Mouse (Mus musculus) hindbrain, embryonic 12.5 days (tissue): ENCODE results near the gene Zbtb48. TPM values are rescaled to one million over a fixed set of nuclear protein-coding genes. Genes with fewer than 3 reads are reported as not detected.
A peak's percentile ranks its signal among the peaks of the same experiment; 100 is the strongest.

Experiments used
- ATAC-seq: fragments of 200-750 bp; cut with Nextera tagmentation; 2 replicates; pipeline ENCODE4 v1.8.0; 2017; ENCODE audit warnings: moderate TSS enrichment; ENCODE audit not compliant: low FRiP score
- H3K27ac ChIP-seq: fragments of 300-500 bp; sonication (generic); 2 replicates; pipeline ENCODE4 v1.5.1; 2016; ENCODE audit warnings: mild to moderate bottlenecking
- H3K27me3 ChIP-seq: fragments of 300-500 bp; sonication (generic); 2 replicates; pipeline ENCODE4 v1.6.1; 2016; ENCODE audit warnings: mild to moderate bottlenecking
- H3K36me3 ChIP-seq: fragments of 300-500 bp; sonication (generic); 2 replicates; pipeline ENCODE4 v1.6.1; 2016; ENCODE audit warnings: mild to moderate bottlenecking
- H3K4me1 ChIP-seq: fragments of 300-500 bp; sonication (generic); 2 replicates; pipeline ENCODE4 v1.6.1; 2016
- H3K4me2 ChIP-seq: fragments of 300-500 bp; sonication (generic); replicated peaks from 2 replicates; pipeline ENCODE4 v1.6.1; 2016; ENCODE audit warnings: mild to moderate bottlenecking
- H3K4me3 ChIP-seq: fragments of 300-500 bp; sonication (generic); 2 replicates; pipeline ENCODE4 v1.5.1; 2016; ENCODE audit warnings: mild to moderate bottlenecking
- H3K9ac ChIP-seq: fragments of 300-500 bp; sonication (generic); 2 replicates; pipeline ENCODE4 v1.6.1; 2016; ENCODE audit warnings: mild to moderate bottlenecking, moderate library complexity
- H3K9me3 ChIP-seq: fragments of 300-500 bp; sonication (generic); replicated peaks from 2 replicates; pipeline ENCODE4 v1.6.1; 2016; ENCODE audit warnings: mild to moderate bottlenecking
- WGBS: fragments of 180-500 bp; shearing (Covaris S2); methylation state at CpG from one replicate; pipeline ENCODE4 v1.1.7; 2016; 5-methylcytosine and 5-hydroxymethylcytosine counted together
- polyA plus RNA-seq: library from polyadenylated mRNA; unstranded; fragments of >200 nt; fragmentation: Nextera tagmentation; extraction: Ambion mirVana; gene quantifications from 2 replicates; pipeline ENCODE4 v1.2.1, GENCODE M21; 2016

Gene Zbtb48
- polyA plus RNA-seq, 1 experiment from 2014 or later = 25.2 TPM

DNA sequence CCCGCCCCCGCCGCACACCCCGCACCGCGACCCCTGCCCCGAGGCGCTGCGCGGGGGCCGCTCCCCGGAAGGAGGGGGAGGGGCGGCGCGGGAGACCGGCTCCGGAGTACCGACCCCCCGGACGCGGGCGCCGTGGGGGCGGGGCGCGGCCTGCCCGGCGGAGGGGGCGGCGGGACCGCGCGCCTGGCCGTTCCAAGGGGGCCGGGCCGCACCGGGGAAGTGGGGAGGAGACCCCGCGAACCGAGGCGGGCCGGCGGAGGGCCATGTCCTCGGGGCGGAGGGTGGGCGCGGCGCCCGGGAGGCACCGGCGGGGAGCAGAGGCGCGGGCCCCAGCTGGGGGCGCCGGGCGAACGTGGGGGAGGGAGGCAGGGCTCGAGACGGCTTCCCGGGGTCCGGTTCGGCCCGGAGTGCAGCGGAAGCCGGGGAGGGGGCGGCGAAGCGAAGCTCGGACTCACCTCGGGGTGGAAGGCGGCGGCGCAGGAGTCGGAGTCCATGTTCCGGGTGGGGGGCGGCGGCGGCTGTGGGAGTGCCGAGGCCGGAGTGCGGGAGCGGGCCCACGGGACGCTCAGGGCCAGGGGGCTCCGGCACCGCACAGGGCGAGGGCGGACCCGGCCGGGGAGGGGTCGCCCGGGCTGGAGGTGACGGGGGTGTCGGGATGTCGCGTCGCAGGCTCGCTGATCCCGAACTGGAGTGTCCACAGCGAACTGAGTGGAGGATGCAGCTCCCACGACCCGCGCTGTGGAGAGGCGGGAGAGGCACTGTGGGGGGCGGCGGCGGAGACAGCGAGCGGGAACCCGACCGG lies 31.9 kb downstream of the Zbtb48 start:
- peak; percentile 17 for ATAC-seq
- no peaks in the 10 kb centered on the region for H3K9me3 ChIP-seq
- H3K4me2 ChIP-seq = peak overlapping the region; percentile 87
- H3K4me3 ChIP-seq = peak overlapping the region; percentile 99
- peaks cover 21% of the 10 kb centered on the region for H3K36me3 ChIP-seq
- peaks cover 19% of the 10 kb centered on the region for H3K4me1 ChIP-seq
- H3K9ac ChIP-seq = peak overlapping the region; percentile 97
- WGBS = under 1% methylated on average over 61 of the region's 111 CpGs
- no peaks in the 10 kb centered on the region for H3K27me3 ChIP-seq
- H3K27ac ChIP-seq = peak overlapping the region; percentile 83

DNA sequence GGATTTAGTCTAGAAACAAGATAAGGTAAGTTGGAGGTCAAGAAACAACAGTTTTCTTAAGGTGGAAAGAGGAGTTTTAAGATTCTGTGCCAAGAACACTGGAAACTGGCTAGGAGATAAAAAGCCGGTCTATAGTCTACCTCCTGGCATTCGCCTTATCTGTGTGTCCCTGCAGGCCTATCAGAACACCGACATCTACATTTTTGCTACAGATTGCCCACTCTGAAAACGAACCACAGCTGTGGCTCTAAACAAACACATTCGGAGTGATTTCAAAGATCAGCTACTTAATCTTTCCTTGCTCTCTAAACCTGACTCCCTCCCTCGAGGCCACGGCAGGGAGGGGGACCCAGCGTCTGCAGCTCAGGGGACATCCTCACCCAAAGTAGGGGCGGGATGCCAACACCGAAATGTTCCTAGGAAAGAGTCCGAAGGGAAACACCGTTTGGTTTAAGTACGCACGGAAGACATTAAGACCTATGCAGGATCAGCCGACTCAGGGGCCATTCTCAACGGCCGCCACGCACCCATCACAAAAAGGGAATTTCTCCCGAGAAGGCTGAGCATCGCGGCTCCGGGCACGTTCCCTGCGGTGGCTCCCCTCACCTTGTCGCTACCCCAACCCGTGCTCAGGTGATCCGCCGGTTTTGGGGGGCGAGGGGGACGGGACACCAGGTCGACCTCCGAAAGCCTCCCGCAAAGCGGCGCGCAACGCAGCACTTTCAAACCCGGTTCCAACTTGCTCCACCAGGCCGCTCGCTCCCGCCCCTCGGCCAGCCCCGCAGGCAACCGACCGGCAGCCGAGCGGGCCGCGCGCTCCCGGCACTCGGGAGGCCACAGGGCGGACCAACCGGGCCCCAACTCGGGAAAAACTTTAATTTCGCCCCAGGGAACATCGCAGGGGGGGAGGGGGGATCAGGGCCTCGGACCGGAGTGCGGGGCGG lies 33.0 kb downstream of the Zbtb48 start:
- peaks cover 29% of the 10 kb centered on the region for H3K36me3 ChIP-seq
- ATAC-seq = no peak
- H3K4me3 ChIP-seq = peak overlapping the region; percentile 99
- H3K9me3 ChIP-seq = no peaks in the 10 kb centered on the region
- H3K4me1 ChIP-seq = peaks cover 19% of the 10 kb centered on the region
- 1% methylated on average over 60 of the region's 61 CpGs for WGBS
- H3K27me3 ChIP-seq = no peaks in the 10 kb centered on the region
- H3K9ac ChIP-seq = peak overlapping the region; percentile 97
- H3K27ac ChIP-seq = peak overlapping the region; percentile 83
- peak overlapping the region; percentile 87 for H3K4me2 ChIP-seq

DNA sequence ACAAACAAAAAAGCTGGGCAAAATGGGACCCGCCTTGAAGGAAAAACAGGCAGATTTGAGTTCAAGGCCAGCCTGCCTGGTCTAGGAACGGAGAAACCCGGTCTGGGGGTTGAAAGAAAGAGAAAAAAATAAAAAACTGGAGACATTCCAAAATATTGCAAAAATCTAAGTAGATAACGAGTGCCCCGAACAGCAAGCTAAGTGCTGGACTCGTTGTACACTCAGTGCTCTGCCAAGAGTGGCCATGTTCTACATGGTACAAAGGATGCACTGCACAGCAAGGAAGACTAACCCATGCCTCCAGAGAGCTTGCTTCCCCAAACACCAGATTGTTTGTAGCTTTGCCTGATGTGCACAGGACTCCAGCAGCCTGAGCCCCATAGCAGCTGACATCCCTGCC lies 34.4 kb downstream of the Zbtb48 start:
- Histone ChIP-seq H3K36me3 (peaks cover 29% of the 10 kb centered on the region), H3K27ac (no peak overlapping the region), H3K9ac (no peak overlapping the region), H3K9me3 (no peaks in the 10 kb centered on the region), H3K4me1 (peaks cover 26% of the 10 kb centered on the region), H3K4me2 (no peak overlapping the region), H3K27me3 (no peaks in the 10 kb centered on the region), H3K4me3 (no peak overlapping the region)
- 91% methylated on average over 6 of the region's 6 CpGs for WGBS
- ATAC-seq = no peak

DNA sequence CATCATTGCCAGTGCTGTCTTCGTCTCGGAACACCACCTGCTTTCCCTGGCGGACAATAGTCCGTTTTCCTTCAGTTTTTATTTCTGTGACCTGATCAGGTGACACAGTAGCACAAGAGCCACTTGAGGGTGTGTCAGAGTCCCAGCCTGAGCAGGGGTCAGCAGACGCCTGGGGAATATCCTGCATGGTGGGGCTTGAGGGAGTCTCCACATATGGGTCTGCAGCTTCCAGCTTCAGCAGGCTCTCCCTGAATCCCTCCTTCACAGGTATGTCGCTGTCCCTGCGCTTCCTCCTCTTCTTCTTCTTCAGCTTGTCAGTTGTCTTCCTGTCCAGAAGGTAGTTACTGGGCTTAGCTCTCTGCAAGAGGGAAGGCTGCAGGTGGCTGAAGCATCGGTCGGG lies 35.4 kb downstream of the Zbtb48 start:
- WGBS = 92% methylated on average over 9 of the region's 9 CpGs
- Histone ChIP-seq H3K4me3 (no peak overlapping the region), H3K9ac (no peak overlapping the region), H3K27ac (no peak overlapping the region), H3K4me2 (no peak overlapping the region), H3K9me3 (no peaks in the 10 kb centered on the region), H3K4me1 (peaks cover 29% of the 10 kb centered on the region), H3K36me3 (peaks cover 29% of the 10 kb centered on the region), H3K27me3 (no peaks in the 10 kb centered on the region)
- no peak for ATAC-seq

DNA sequence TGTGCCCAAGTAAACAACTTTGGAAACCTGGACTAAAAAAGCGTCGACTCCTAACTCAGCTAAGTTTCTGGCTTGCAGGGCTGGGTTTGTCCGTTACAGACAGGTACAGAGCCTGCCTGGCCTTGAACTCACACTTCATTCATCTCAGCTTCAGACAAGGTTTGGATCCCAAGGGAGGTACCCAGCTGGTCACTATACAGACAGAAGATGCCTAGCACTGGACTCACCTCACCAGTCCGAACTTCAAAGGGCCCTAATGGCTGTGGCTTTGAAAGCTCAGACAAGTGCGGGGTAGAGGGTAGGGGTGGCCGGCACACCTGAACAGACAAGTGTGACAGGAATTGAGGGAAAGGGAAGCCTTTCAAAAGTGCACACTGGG lies 38.4 kb downstream of the Zbtb48 start:
- no peak overlapping the region for H3K27ac ChIP-seq
- ATAC-seq = peak; percentile 53

DNA sequence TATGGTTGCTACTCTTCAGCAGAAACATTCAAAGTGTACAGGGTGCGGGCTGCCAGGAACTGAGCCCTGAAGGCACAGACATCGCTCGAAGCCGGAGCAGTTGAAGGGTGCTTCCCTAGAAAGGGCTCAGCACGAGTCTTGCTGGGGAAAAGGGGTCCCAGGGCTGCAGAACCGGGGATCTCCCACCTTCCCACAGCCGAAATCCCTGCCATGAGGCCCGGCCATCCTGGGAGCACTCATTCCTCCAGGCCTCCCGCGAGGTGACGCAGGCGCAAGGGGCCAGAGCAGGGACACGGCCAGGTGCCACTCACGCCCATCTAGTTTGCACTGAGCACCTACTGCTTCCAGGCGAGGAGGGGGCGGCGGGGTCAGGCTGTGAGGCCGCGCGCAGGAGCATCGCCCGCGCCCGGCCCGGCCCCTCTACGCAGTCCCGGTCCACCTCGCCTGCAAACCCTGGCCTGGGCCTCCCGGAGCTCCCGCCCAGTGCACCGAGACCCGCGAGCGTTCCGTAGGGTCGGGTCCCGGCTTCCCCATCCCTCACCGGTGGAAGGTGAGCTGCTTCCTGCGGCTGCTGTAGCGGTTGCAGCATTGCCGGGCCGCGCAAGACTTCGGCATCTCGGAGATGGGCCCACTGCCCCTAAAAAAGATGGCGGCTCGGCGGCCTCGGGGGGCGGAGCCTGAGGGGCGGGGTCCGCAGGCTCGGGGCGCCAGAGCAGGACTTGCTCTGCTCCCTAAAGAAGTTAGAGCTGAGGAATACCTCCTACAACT lies 38.9 kb downstream of the Zbtb48 start, which contains the start of gene Thap3:
Gene Thap3 (minus strand): TSS at position 656 of the 768 bp plus-strand sequence.
- Histone ChIP-seq H3K4me2 (peak within 1 kb of the TSS; percentile 71), H3K4me1 (peaks cover 30% of the 10 kb centered on the region), H3K4me3 (peak within 1 kb of the TSS; percentile 67), H3K36me3 (peaks cover 29% of the 10 kb centered on the region), H3K9ac (peak within 1 kb of the TSS; percentile 91), H3K27me3 (no peaks in the 10 kb centered on the region), H3K9me3 (no peaks in the 10 kb centered on the region), H3K27ac (peak within 1 kb of the TSS; percentile 70; the same call in 1 of the 2 replicates)
- peak; percentile 75 for ATAC-seq
- 1% methylated on average over 54 of the region's 54 CpGs for WGBS

More for the DNA sequence above, 38.4 kb downstream of the Zbtb48 start:
- H3K4me2 ChIP-seq = peak overlapping the region; percentile 71
- H3K9me3 ChIP-seq = no peaks in the 10 kb centered on the region
- peak overlapping the region; percentile 91 for H3K9ac ChIP-seq
- no peaks in the 10 kb centered on the region for H3K27me3 ChIP-seq
- peaks cover 29% of the 10 kb centered on the region for H3K36me3 ChIP-seq
- peaks cover 32% of the 10 kb centered on the region for H3K4me1 ChIP-seq
- H3K4me3 ChIP-seq = peak overlapping the region; percentile 67
- whole genome bisulfite sequencing = 35% methylated on average over 6 of the region's 6 CpGs

DNA sequence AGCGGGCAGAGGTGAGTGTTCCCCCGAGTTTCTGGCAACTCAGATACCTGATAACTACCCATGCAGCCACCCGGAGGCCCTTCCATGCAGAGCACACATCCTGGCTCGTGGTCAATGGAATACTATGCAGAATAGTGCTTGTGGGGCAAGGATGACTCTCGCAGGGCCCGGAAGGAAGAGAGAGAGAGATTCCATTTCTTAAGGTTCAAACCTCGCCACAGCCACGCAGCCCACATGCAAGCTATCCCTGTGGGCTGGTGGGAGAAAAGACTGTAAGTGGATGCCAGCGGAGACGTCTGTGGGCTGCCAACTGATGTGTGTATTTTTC lies 39.5 kb downstream of the Zbtb48 start:
- no peak overlapping the region for H3K27ac ChIP-seq

DNA sequence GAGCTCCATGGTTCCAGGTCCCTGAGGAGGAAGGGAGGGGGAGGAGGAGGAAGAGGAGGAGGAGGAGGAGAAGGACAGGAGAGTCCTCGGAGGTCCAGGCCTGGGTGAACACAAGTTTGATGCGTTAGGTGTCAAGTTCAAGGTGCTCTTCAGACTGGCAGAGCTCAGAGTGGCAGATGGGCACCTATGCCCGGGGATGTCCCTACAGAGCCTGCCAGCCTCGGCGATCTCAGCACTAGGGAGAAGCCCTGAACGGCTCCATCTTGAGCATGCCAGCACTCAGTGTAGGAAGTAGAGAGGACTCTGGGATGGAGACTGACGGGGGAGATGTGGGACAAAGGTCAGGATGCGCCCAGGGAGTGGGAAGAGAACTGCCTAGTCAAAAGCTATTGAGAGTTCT lies 40.8 kb downstream of the Zbtb48 start:
- ATAC-seq = no peak
- 68% methylated on average over 8 of the region's 8 CpGs for WGBS

More for the DNA sequence above, 39.5 kb downstream of the Zbtb48 start:
- 30% methylated on average over 10 of the region's 10 CpGs for WGBS
- Histone ChIP-seq H3K9me3 (no peaks in the 10 kb centered on the region), H3K27me3 (no peaks in the 10 kb centered on the region), H3K36me3 (peaks cover 33% of the 10 kb centered on the region), H3K4me2 (peak overlapping the region; percentile 71), H3K9ac (peak overlapping the region; percentile 91), H3K4me1 (peaks cover 33% of the 10 kb centered on the region), H3K4me3 (peak overlapping the region; percentile 67)
- ATAC-seq = no peak

GRCm38 (mm10) chr4:151985886-151986285 lies 41.6 kb downstream of the Zbtb48 start:
- WGBS = 45% methylated on average over 10 of the region's 10 CpGs
- H3K4me3 ChIP-seq = no peak overlapping the region

More for the DNA sequence above, 40.8 kb downstream of the Zbtb48 start:
- Histone ChIP-seq H3K9ac (peak overlapping the region; percentile 37), H3K4me1 (peaks cover 36% of the 10 kb centered on the region), H3K36me3 (peaks cover 31% of the 10 kb centered on the region), H3K9me3 (no peaks in the 10 kb centered on the region), H3K4me3 (no peak overlapping the region), H3K27ac (no peak overlapping the region), H3K27me3 (no peaks in the 10 kb centered on the region), H3K4me2 (no peak overlapping the region)

GRCm38 (mm10) chr4:151983560-151983959 lies 43.9 kb downstream of the Zbtb48 start:
- WGBS = 39% methylated on average over 8 of the region's 9 CpGs
- no peak for ATAC-seq
- Histone ChIP-seq H3K4me3 (no peak overlapping the region), H3K4me2 (no peak overlapping the region), H3K9me3 (no peaks in the 10 kb centered on the region), H3K27ac (no peak overlapping the region), H3K27me3 (no peaks in the 10 kb centered on the region), H3K36me3 (peaks cover 34% of the 10 kb centered on the region), H3K4me1 (peaks cover 33% of the 10 kb centered on the region), H3K9ac (peak overlapping the region; percentile 35)

More at GRCm38 (mm10) chr4:151985886-151986285, 41.6 kb downstream of the Zbtb48 start:
- peaks cover 27% of the 10 kb centered on the region for H3K36me3 ChIP-seq
- H3K4me2 ChIP-seq = no peak overlapping the region
- no peak overlapping the region for H3K27ac ChIP-seq
- no peak overlapping the region; the same call in 1 of the 2 replicates for H3K9ac ChIP-seq
- no peaks in the 10 kb centered on the region for H3K9me3 ChIP-seq
- peaks cover 36% of the 10 kb centered on the region for H3K4me1 ChIP-seq
- no peaks in the 10 kb centered on the region for H3K27me3 ChIP-seq
- ATAC-seq = no peak

DNA sequence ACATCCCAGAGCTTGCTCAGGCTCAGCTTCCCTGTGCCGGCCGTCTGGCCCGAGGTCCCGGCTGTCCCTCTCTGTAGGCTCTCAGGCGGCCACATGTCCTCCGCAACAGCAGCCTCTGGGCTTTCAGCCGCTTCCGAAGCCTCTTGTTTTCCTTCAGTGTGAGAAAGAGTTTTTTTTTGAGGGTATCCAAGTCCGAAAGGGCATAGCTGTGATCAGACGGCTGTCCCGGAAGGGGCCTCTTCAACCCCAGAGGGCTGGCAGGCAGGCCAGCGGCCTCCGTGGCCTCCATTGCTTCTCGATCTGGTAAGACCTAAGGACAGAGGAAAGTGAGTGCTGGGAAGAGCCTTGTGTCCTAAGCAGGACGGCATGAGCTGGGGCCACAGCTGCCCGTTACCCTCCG lies 44.4 kb downstream of the Zbtb48 start:
- ATAC-seq = no peak
- Histone ChIP-seq H3K9ac (no peak overlapping the region), H3K4me3 (no peak overlapping the region), H3K27ac (no peak overlapping the region), H3K36me3 (peaks cover 34% of the 10 kb centered on the region), H3K4me2 (no peak overlapping the region), H3K9me3 (no peaks in the 10 kb centered on the region), H3K27me3 (no peaks in the 10 kb centered on the region), H3K4me1 (peaks cover 29% of the 10 kb centered on the region)
- WGBS = 55% methylated on average over 17 of the region's 17 CpGs
